Mouse (Mus musculus) gastrocnemius, adult 2 months (tissue): ENCODE data around the gene Btbd9. TPM values are rescaled to one million over a fixed set of nuclear protein-coding genes. Genes with fewer than 3 reads are reported as not detected.

Experiments
- DNase-seq: peaks from one replicate; pipeline ENCODE4 v3.0.0; 2022
- H3K27ac ChIP-seq: fragments of 200-600 bp; 2 replicates; pipeline ENCODE4 v1.8.1; 2022; ENCODE audit warnings: mild to moderate bottlenecking
- H3K4me3 ChIP-seq: fragments of 200-600 bp; 2 replicates; pipeline ENCODE4 v1.8.1; 2022; ENCODE audit warnings: mild to moderate bottlenecking, moderate library complexity
- CTCF ChIP-seq: fragments of 200-600 bp; IDR thresholded peaks from 2 replicates; pipeline ENCODE4 v1.8.1; 2022; ENCODE audit warnings: antibody characterized with exemption, mild to moderate bottlenecking, moderate library complexity
- intact Hi-C: fragments of 180-260 bp; cut with DNase I; formaldehyde crosslinking; loops from one replicate; pipeline ENCODE4 v1.15.1; 2025
- total RNA-seq, 2 experiments: library from RNA; stranded (reverse); gene quantifications; 2 replicates each; pipeline ENCODE4 v1.2.3; 2021

The Btbd9 gene
- total RNA-seq, 2 experiments from 2014 or later = 11.9 to 14.7 TPM

GRCm38 (mm10) chr17:30359392-30359791 lies 216.9 kb downstream of the Btbd9 start:
- no peak for DNase-seq
- H3K4me3 ChIP-seq = no peak overlapping the region
- TF ChIP-seq CTCF = no peak
- H3K27ac ChIP-seq = peak overlapping the region; percentile 28; the same call in 1 of the 2 replicates
- intact Hi-C loops = no loop called here

- intact Hi-C loops = no loop called here
- no peak for DNase-seq
- Histone ChIP-seq H3K27ac (peak overlapping the region; percentile 31; the same call in 1 of the 2 replicates), H3K4me3 (no peak overlapping the region)
- no peak for TF ChIP-seq CTCF
Measured at GRCm38 (mm10) chr17:30355431-30355830, 220.9 kb downstream of the Btbd9 start.

GRCm38 (mm10) chr17:30354381-30354780 lies 221.9 kb downstream of the Btbd9 start:
- peak overlapping the region; percentile 76 for H3K27ac ChIP-seq
- no peak for TF ChIP-seq CTCF
- intact Hi-C loops = no loop called here
- no peak for DNase-seq
- H3K4me3 ChIP-seq = peak overlapping the region; percentile 38

- H3K27ac ChIP-seq = peak overlapping the region; percentile 28; the same call in 1 of the 2 replicates
- TF ChIP-seq CTCF = no peak
- no peak overlapping the region for H3K4me3 ChIP-seq
- intact Hi-C loops = no loop called here
- no peak for DNase-seq
Measured at GRCm38 (mm10) chr17:30348031-30348430, 228.3 kb downstream of the Btbd9 start.

- Histone ChIP-seq H3K4me3 (no peak overlapping the region), H3K27ac (no peak overlapping the region)
- intact Hi-C loops = no loop called here
- no peak for TF ChIP-seq CTCF
- DNase-seq = no peak
Measured at GRCm38 (mm10) chr17:30347101-30347613, 229.1 kb downstream of the Btbd9 start.

GRCm38 (mm10) chr17:30345008-30345407 lies 231.3 kb downstream of the Btbd9 start:
- no peak for DNase-seq
- intact Hi-C loops = no loop called here
- Histone ChIP-seq H3K4me3 (no peak overlapping the region), H3K27ac (no peak overlapping the region)
- TF ChIP-seq CTCF = no peak

- intact Hi-C loops = no loop called here
- TF ChIP-seq CTCF = no peak
- DNase-seq = peak; percentile 43
- no peak overlapping the region for H3K4me3 ChIP-seq
- H3K27ac ChIP-seq = peak overlapping the region; percentile 38
Measured at GRCm38 (mm10) chr17:30343701-30344473, 232.4 kb downstream of the Btbd9 start.

- no peak overlapping the region for H3K4me3 ChIP-seq
- DNase-seq = no peak
- intact Hi-C loops = no loop called here
- no peak for TF ChIP-seq CTCF
- no peak overlapping the region for H3K27ac ChIP-seq
Measured at GRCm38 (mm10) chr17:30341556-30341955, 234.7 kb downstream of the Btbd9 start.

GRCm38 (mm10) chr17:30340495-30341126 lies 235.7 kb downstream of the Btbd9 start:
- intact Hi-C loops = no loop called here
- Histone ChIP-seq H3K4me3 (no peak overlapping the region), H3K27ac (no peak overlapping the region)
- DNase-seq = no peak
- no peak for TF ChIP-seq CTCF

- TF ChIP-seq CTCF = peak; percentile 36; the same call in 1 of the 2 replicates
- Histone ChIP-seq H3K4me3 (no peak overlapping the region), H3K27ac (no peak overlapping the region)
- no peak for DNase-seq
- intact Hi-C loops = no loop called here
Measured at GRCm38 (mm10) chr17:30339317-30339716, 237.0 kb downstream of the Btbd9 start.

- TF ChIP-seq CTCF = no peak
- intact Hi-C loops = no loop called here
- no peak overlapping the region for H3K4me3 ChIP-seq
- H3K27ac ChIP-seq = no peak overlapping the region
- no peak for DNase-seq
Measured at GRCm38 (mm10) chr17:30336816-30337215, 239.5 kb downstream of the Btbd9 start.

GRCm38 (mm10) chr17:30336280-30336679 lies 240.0 kb downstream of the Btbd9 start:
- no peak overlapping the region for H3K27ac ChIP-seq
- no peak for DNase-seq
- intact Hi-C loops = no loop called here
- H3K4me3 ChIP-seq = no peak overlapping the region
- TF ChIP-seq CTCF = no peak

- Histone ChIP-seq H3K27ac (peak overlapping the region; percentile 24; the same call in 1 of the 2 replicates), H3K4me3 (no peak overlapping the region)
- intact Hi-C loops = no loop called here
- DNase-seq = no peak
- no peak for TF ChIP-seq CTCF
Measured at GRCm38 (mm10) chr17:30335746-30336145, 240.5 kb downstream of the Btbd9 start.
